Mouse (Mus musculus): ENCODE measurements around the gene Adamts6.

DNA sequence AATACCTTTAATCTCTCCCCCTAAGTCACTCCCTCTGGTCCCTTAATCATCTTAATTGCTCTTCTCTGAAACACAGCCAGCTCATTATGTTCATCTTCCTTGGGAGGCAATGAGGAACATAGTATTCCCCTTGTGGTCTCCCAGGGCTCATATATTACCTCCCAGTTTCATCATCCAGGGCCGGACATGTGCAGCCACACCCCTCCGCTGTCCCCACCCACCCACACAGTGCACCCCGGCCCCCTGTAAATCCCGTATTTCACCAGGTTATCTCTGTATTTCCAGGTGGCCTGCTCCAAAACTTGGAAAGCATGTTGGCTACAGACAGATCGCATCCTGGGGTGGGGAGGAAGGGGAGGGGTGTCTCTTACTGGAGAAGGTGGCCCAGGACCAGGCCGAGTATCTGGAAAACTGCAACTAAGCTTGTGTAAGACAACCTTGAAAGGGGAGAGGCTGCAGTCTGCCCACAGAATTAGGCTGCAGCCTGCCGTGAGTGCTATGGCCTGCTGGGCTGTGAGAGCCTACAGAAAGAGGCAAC is 253.3 kb downstream of the Adamts6 start:
- no peak for TF ChIP-seq ZC3H11A (IDR thresholded peaks at IDR 0.05; ENCODE audit: borderline replicate concordance, low read depth, low read length)
- no peak for TF ChIP-seq MAFK (IDR thresholded peaks at IDR 0.05; ENCODE audit: insufficient read depth, low read depth, low read length)
- TF ChIP-seq ZNF384 (IDR thresholded peaks at IDR 0.05; ENCODE audit: low read depth, low read length): no peak
- no peak for TF ChIP-seq CHD2 (IDR thresholded peaks at IDR 0.05; ENCODE audit: low read depth, low read length)
